Mouse (Mus musculus) heart, embryonic 12.5 days (tissue): ENCODE results near the gene Fkbp8. TPM values are rescaled to one million over a fixed set of nuclear protein-coding genes. Genes with fewer than 3 reads are reported as not detected.

Experiments used
- ATAC-seq: fragments of 200-750 bp; cut with Nextera tagmentation; 2 replicates; pipeline ENCODE4 v1.8.0; 2017; ENCODE audit warnings: moderate TSS enrichment, moderate library complexity; ENCODE audit not compliant: insufficient number of reproducible peaks, low FRiP score
- H3K27ac ChIP-seq: fragments of 300-500 bp; sonication (generic); 2 replicates; pipeline ENCODE4 v1.5.1; 2016; ENCODE audit warnings: mild to moderate bottlenecking, moderate library complexity; ENCODE audit not compliant: poor library complexity, severe bottlenecking
- H3K27me3 ChIP-seq: fragments of 300-500 bp; sonication (generic); replicated peaks from 2 replicates; pipeline ENCODE4 v1.6.1; 2016; ENCODE audit warnings: mild to moderate bottlenecking, moderate library complexity
- H3K36me3 ChIP-seq: fragments of 300-500 bp; sonication (generic); 2 replicates; pipeline ENCODE4 v1.6.1; 2016; ENCODE audit warnings: mild to moderate bottlenecking, moderate library complexity
- H3K4me1 ChIP-seq: fragments of 300-500 bp; sonication (generic); replicated peaks from 2 replicates; pipeline ENCODE4 v1.6.1; 2016; ENCODE audit warnings: mild to moderate bottlenecking
- H3K4me2 ChIP-seq: fragments of 300-500 bp; sonication (generic); 2 replicates; pipeline ENCODE4 v1.6.1; 2016; ENCODE audit warnings: mild to moderate bottlenecking, moderate library complexity
- H3K4me3 ChIP-seq: fragments of 300-500 bp; sonication (generic); 2 replicates; pipeline ENCODE4 v1.5.1; 2016; ENCODE audit warnings: mild to moderate bottlenecking
- H3K9ac ChIP-seq: fragments of 300-500 bp; sonication (generic); 2 replicates; pipeline ENCODE4 v1.6.1; 2016; ENCODE audit warnings: mild to moderate bottlenecking, moderate library complexity
- H3K9me3 ChIP-seq: fragments of 300-500 bp; sonication (generic); replicated peaks from 2 replicates; pipeline ENCODE4 v1.6.1; 2016; ENCODE audit warnings: mild to moderate bottlenecking, moderate library complexity
- WGBS: fragments of 180-500 bp; shearing (Covaris S2); methylation state at CpG from one replicate; pipeline ENCODE4 v1.1.7; 2016; 5-methylcytosine and 5-hydroxymethylcytosine counted together
- polyA plus RNA-seq: library from polyadenylated mRNA; unstranded; fragments of >200 nt; fragmentation: Nextera tagmentation; extraction: Ambion mirVana; gene quantifications from 2 replicates; pipeline ENCODE4 v1.2.1, GENCODE M21; 2016

The Fkbp8 gene
- polyA plus RNA-seq, 1 experiment from 2014 or later, result 227 TPM

DNA sequence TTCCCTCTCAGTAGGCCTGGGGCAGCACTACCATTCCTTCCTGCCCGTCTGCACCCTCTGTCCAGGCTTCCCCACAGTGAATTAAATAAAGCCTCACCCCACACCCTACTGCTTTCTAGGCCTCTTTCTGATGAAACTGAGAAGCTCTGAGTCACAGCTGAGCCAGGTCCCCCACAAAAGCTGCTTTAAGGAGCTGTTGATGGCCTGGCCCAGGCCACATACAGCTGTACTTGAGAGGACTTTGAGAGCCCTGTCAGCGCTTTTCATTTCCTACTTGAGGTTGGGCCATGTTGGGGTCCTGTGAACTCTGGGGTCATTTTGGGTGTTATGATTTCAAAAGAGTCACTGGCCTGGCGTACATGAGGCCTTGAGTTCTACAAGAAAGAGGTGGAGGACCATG lies 7.7 kb downstream of the Fkbp8 start:
- no peak for ATAC-seq
- no peaks in the 10 kb centered on the region for H3K9me3 ChIP-seq
- no peak overlapping the region for H3K27ac ChIP-seq
- no peak overlapping the region for H3K4me2 ChIP-seq
- peaks cover 69% of the 10 kb centered on the region for H3K36me3 ChIP-seq
- peaks cover 18% of the 10 kb centered on the region for H3K4me1 ChIP-seq
- H3K4me3 ChIP-seq, result no peak overlapping the region
- H3K9ac ChIP-seq, result no peak overlapping the region
- no peaks in the 10 kb centered on the region for H3K27me3 ChIP-seq
- 70% methylated on average over 3 of the region's 3 CpGs for WGBS

DNA sequence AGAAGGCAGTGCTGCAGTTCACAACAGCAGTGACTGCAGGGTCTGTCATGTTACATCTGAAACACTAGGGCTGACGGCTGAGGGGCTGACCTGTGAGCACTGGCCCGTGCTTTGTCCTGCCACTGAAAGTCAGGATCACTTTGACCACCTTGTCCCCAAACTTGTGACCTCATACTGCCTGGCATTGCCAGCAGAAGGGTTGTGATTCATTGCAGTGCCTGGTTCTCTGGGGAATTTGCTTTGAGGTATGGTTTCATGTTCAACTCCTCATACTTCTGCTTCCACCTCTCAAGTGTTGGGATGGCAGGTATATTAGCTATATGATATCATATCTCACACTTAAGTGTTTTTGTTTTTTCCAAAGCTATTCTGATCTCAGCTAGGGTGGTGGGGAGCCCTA lies 8.2 kb downstream of the Fkbp8 start:
- ATAC-seq, result no peak
- Histone ChIP-seq H3K4me2 (no peak overlapping the region), H3K9me3 (no peaks in the 10 kb centered on the region), H3K9ac (no peak overlapping the region), H3K4me3 (no peak overlapping the region), H3K36me3 (peaks cover 65% of the 10 kb centered on the region), H3K4me1 (peaks cover 23% of the 10 kb centered on the region), H3K27ac (no peak overlapping the region), H3K27me3 (no peaks in the 10 kb centered on the region)
- 73% methylated on average over 2 of the region's 2 CpGs for WGBS

DNA sequence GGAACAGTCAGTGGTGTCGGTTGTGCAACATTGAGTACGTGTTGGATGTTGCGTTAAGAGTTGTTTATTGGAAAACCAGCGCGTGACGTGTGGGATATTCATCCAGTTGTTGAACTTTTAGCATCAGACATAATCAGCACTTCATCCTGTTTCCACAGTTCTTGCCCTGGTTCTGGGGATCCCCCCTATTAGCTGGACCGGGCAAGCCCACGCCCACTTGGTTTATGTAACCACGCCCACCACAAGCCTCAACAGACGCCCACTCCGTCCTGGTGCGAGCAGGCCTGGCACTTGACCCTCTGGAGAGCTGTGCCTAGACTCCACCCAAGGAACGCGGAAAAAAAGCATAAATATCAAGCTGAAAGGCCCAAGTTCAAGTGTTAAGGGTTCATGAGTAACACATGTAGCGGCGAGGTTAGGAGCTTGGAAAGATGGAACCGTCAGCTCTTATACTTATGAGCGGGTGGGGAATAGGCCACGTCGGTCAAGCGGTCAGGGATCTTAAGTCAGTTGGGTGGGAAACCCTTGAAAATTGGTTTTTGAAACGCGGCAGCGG lies 10.6 kb downstream of the Fkbp8 start:
- H3K9me3 ChIP-seq, result no peaks in the 10 kb centered on the region

DNA sequence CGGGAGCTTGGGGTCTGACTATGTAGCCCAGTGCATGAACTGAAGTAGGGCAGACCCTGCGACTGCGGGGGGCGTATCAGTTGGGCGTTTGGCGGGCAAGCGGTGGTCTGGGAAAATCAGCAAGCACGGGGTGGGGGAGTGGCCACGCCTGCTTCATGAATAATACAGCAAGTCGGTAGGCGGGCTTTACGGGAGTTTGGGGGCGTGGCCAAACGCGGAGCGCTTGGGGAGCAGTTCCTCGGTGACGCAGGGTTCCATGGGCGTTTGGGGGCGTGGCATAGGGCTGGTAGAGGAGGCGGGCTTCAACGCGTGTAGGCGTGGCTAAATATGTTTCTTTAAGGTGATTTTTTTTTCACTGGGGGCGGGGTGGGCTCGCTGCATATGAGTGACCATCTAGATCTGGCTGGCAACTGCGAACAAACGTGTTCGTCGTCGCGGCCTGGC lies 11.1 kb downstream of the Fkbp8 start:
- under 1% methylated on average over 32 of the region's 32 CpGs for WGBS
- Histone ChIP-seq H3K9ac (peak overlapping the region; percentile 97), H3K27me3 (no peaks in the 10 kb centered on the region), H3K36me3 (peaks cover 36% of the 10 kb centered on the region), H3K9me3 (no peaks in the 10 kb centered on the region), H3K27ac (peak overlapping the region; percentile 94), H3K4me3 (peak overlapping the region; percentile 92), H3K4me2 (peak overlapping the region; percentile 97), H3K4me1 (peaks cover 41% of the 10 kb centered on the region)
- ATAC-seq, result peak; percentile 86

More for the DNA sequence above, 10.6 kb downstream of the Fkbp8 start:
- Histone ChIP-seq H3K4me1 (peaks cover 36% of the 10 kb centered on the region), H3K9ac (peak overlapping the region; percentile 58), H3K36me3 (peaks cover 41% of the 10 kb centered on the region), H3K4me3 (peak overlapping the region; percentile 92), H3K4me2 (peak overlapping the region; percentile 97), H3K27ac (peak overlapping the region; percentile 49), H3K27me3 (no peaks in the 10 kb centered on the region)
- peak; percentile 26; the same call in 1 of the 2 replicates for ATAC-seq
- 13% methylated on average over 24 of the region's 24 CpGs for WGBS

DNA sequence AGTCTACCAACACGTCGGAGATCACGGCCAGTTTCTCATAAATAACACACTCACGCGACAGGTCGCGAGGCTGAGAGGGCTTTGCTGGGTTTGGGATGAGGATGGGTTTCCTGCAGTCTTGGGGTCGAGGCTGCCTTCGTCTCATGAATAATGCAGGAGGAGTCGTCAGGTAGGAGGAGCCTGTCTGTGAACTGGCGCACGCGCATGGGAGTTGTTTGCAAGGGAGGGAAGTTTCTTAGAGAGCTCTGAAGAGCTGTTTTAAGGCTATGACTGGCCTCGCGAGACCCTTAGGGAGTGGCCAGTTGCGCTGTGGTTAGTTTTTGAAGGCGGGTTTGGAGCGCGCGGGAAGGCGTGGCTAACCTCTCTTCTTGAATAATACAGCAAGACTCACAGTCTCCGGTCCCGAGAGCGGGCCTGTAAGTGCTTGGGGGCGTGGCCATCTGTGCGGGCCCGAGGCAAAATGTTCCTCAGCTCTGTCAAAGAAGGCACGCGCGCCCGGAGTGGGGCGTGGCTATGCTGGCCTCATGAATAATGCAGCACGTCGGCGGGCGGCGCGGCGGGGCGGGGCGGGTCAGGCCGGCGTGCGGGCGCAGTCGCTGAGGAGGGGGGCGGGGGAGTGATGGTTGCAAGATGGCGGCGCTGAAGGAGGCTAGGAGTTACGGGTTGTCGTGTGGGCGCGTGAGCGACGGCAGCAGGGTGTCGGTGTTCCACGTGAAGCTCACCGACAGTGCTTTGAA lies 11.7 kb downstream of the Fkbp8 start, which contains the start of gene Ell:
Gene Ell (plus strand): TSS at position 381 of the 737 bp plus-strand sequence.
- peaks cover 47% of the 10 kb centered on the region for H3K4me1 ChIP-seq
- peak within 1 kb of the TSS; percentile 94 for H3K27ac ChIP-seq
- peak within 1 kb of the TSS; percentile 92 for H3K4me3 ChIP-seq
- no peaks in the 10 kb centered on the region for H3K27me3 ChIP-seq
- WGBS, result under 1% methylated on average over 58 of the region's 58 CpGs
- H3K9ac ChIP-seq, result peak within 1 kb of the TSS; percentile 97
- peaks cover 30% of the 10 kb centered on the region for H3K36me3 ChIP-seq
- peak; percentile 86 for ATAC-seq
- H3K4me2 ChIP-seq, result peak within 1 kb of the TSS; percentile 97
- H3K9me3 ChIP-seq, result no peaks in the 10 kb centered on the region

DNA sequence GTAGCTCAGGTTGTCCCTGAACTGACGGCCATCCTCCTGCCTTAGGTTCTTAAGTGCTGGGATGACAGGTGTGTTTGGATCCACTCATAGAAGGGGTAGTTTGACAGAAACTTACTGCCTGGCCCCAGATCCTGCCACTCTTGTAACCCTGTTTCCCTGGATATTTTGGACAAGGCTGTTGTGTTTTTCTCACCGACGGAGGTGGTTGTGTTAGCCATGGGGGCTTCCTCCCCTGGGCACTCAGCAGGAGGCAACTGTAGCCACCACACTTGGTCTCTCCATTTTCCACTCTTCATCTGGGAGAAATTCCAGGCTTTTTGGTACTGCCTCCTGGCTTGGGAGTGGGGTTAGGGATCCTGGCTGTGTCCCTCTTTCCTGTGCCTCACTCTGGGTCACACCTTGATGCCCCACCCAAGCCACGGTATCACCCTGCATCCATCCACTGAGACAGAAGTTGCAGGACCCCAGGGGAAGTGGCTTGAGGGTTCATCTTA lies 12.5 kb downstream of the Fkbp8 start:
- H3K27me3 ChIP-seq, result no peaks in the 10 kb centered on the region
- H3K36me3 ChIP-seq, result peaks cover 22% of the 10 kb centered on the region
- peak overlapping the region; percentile 92 for H3K4me3 ChIP-seq
- no peak for ATAC-seq
- peak overlapping the region; percentile 97 for H3K4me2 ChIP-seq
- H3K27ac ChIP-seq, result peak overlapping the region; percentile 94
- peak overlapping the region; percentile 97 for H3K9ac ChIP-seq
- H3K9me3 ChIP-seq, result no peaks in the 10 kb centered on the region
- WGBS, result 4% methylated on average over 4 of the region's 4 CpGs
- H3K4me1 ChIP-seq, result peaks cover 47% of the 10 kb centered on the region

DNA sequence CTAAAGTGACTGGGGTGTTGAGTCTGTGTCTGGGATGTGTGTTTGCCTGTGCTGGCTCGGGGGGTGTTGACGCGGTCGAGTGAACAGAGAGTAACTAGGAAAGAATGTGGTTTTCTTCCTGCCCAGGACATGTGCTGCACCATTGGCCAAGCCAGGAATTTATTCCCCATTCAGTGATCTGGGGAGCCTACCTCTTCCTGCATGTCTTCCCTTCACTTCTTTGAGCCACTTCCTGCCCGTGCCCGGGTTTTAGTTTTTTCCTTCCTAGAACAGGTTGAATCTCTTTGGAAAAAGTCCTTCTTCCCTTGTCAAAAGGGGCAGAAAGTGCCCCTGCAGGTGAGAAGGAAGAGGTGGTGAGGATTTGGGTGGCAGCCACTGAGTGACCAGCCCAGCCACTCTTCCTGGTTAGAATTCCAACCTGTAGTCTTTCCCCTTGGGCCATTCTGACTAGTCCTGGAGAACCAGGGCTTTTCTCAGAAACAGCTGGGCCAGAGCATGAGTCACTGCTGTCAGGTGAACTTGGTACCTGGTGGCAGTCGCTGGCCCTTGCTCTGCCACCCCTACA lies 13.1 kb downstream of the Fkbp8 start:
- Histone ChIP-seq H3K27me3 (no peaks in the 10 kb centered on the region), H3K9me3 (no peaks in the 10 kb centered on the region), H3K4me2 (peak overlapping the region; percentile 97), H3K4me1 (peaks cover 50% of the 10 kb centered on the region), H3K9ac (peak overlapping the region; percentile 97), H3K27ac (peak overlapping the region; percentile 94), H3K4me3 (peak overlapping the region; percentile 92), H3K36me3 (peaks cover 20% of the 10 kb centered on the region)
- ATAC-seq, result no peak
- 37% methylated on average over 7 of the region's 7 CpGs for WGBS

DNA sequence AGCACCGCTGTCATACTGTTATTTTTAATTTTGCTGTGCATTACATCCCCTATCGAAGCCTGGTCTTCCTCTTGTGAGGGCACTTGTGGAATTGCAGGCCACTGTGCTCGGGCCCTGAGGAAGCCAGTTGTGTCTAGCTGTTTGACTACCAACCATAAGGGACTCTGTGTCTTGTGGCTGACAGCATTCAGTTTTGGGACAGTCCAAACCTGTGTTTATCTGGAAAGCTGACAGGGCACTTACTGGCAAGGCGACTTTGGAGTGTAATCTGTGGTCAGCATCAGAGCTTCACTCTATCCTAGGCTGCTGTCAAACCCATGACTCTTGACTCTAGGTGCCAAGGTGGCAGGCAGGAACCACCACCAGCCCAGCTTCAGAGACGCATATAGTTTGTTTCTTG lies 13.6 kb downstream of the Fkbp8 start:
- no peak for ATAC-seq
- Histone ChIP-seq H3K4me2 (peak overlapping the region; percentile 97), H3K4me1 (peaks cover 50% of the 10 kb centered on the region), H3K9me3 (no peaks in the 10 kb centered on the region), H3K9ac (peak overlapping the region; percentile 97), H3K4me3 (peak overlapping the region; percentile 92), H3K27ac (peak overlapping the region; percentile 94; the same call in 1 of the 2 replicates), H3K36me3 (peaks cover 16% of the 10 kb centered on the region), H3K27me3 (no peaks in the 10 kb centered on the region)
- WGBS, result 69% methylated on average over 5 of the region's 5 CpGs

DNA sequence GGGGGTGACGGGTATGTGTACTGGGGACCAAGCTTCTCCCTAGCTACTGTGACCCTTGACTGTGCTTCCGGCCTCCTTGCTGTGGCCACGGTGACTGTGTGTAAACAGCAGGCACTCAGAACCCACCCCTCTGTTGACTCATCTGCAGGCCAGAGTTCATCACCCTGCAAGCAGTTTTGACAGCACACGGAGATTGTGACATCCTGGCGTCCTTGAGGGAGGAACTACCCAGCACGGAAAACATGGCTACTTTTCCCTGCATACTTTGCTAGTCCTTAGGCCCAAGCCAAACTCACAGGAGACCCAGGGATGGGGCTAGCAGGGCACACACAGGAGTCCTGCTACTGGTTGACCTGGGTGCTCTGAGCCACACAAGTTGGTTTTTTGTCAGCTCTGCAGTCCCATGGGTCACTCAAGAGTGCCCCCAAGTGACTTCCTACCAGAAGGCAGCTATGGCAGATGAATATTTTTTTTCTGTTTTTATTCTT lies 16.7 kb downstream of the Fkbp8 start:
- Histone ChIP-seq H3K9me3 (no peaks in the 10 kb centered on the region), H3K4me1 (peaks cover 63% of the 10 kb centered on the region), H3K27ac (peak overlapping the region; percentile 34; the same call in 1 of the 2 replicates), H3K36me3 (peaks cover 4% of the 10 kb centered on the region; the same call in 1 of the 2 replicates), H3K4me2 (no peak overlapping the region), H3K4me3 (no peak overlapping the region), H3K9ac (no peak overlapping the region), H3K27me3 (no peaks in the 10 kb centered on the region)
- no peak for ATAC-seq
- WGBS, result 46% methylated on average over 6 of the region's 6 CpGs

DNA sequence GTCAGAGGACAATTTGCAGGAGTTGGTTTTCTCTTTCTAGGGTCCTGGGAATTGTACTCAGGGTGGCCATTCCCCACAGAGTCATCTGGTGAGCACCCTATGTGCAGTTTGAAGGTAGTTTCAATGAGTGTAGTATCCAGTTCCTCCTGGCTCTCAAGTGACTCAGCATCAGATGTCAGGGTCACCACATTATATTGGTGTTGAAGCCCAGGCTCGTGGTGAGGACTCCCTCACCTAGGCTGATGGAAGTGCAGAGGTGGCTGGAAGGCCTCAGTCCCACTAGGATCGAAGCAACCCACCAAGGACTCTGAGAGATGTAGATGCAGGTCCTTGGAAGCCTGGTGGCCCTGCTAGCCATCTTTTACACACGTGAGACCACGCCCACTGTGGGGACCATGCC lies 18.9 kb downstream of the Fkbp8 start:
- WGBS, result 77% methylated on average over 4 of the region's 4 CpGs
- no peaks in the 10 kb centered on the region for H3K27me3 ChIP-seq
- H3K4me2 ChIP-seq, result no peak overlapping the region

DNA sequence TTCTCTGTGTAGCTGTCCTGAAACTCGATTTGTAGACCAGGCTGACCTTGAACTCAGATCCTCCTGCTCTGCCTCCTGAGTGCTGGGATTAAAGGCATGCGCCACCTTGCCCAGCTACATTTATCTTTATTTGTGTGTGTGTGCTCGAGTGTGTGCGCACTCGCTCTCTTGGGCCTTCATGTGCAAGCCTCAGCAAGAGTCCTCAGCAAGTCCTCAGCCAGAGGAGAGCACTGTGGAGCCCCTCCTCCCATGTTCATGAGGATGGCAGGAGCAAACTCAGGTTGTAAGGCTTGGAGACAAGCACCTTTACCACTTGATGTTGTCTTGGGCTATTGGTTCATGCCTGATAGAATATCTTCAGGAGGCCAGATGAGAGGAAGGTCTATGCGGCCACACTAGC lies 20.2 kb downstream of the Fkbp8 start:
- no peaks in the 10 kb centered on the region for H3K9me3 ChIP-seq
- H3K27me3 ChIP-seq, result no peaks in the 10 kb centered on the region
- H3K36me3 ChIP-seq, result peaks cover 4% of the 10 kb centered on the region; the same call in 1 of the 2 replicates
- peaks cover 65% of the 10 kb centered on the region for H3K4me1 ChIP-seq
- 89% methylated on average over 6 of the region's 6 CpGs for WGBS
- 0 out of 2 replicates have a peak overlapping the region, but pooled peaks have one; percentile 16 for H3K27ac ChIP-seq
- H3K4me3 ChIP-seq, result no peak overlapping the region
- H3K4me2 ChIP-seq, result no peak overlapping the region
- ATAC-seq, result no peak
- no peak overlapping the region for H3K9ac ChIP-seq

More for the DNA sequence above, 18.9 kb downstream of the Fkbp8 start:
- no peaks in the 10 kb centered on the region for H3K9me3 ChIP-seq
- H3K9ac ChIP-seq, result no peak overlapping the region
- H3K4me3 ChIP-seq, result no peak overlapping the region
- H3K4me1 ChIP-seq, result peaks cover 56% of the 10 kb centered on the region
- ATAC-seq, result no peak
- peaks cover 4% of the 10 kb centered on the region; the same call in 1 of the 2 replicates for H3K36me3 ChIP-seq
- H3K27ac ChIP-seq, result no peak overlapping the region
